Mouse (Mus musculus): ENCODE data around the gene Slit3.

Slit3 gene

DNA sequence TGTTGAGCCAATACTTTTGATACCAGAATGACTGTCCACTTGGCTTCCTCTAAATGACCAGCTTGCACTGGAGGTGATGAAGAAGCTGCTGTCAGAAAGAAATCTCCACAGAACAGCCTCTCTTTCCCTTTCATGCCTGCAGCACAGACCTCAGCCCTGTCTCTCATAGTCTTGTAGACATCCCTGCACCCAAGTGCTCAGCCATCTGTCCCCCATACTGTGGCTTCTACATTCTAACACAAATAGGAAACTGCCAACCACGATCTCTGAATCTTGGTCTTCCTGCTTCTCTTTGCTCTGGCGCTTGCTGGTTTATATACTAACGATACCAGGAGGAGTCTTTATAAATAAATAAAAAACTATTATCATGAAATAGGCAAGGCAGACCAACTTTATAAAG is 184.9 kb downstream of the Slit3 start:
- no peak for DNase-seq (ENCODE audit: low read depth)

DNA sequence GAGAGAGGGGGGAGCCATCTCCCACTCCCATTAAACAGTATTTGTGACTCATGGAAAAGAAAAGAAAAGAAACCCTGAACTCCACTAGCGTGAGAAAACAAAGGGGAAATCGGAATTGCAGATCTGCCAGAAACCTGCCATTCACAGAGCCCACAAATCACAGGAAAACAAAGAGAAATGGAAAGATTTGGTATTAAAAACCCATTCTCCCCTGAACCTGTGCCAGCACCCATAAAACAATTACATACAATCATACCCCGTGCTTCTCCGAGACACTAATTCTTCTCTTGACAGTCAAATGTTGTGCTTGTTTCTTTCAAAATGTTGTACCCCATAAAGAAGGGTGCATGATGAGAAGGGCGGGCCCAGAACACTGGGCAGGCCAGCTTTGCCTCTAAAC is 185.9 kb downstream of the Slit3 start:
- DNase-seq (ENCODE audit: low read depth), result no peak

DNA sequence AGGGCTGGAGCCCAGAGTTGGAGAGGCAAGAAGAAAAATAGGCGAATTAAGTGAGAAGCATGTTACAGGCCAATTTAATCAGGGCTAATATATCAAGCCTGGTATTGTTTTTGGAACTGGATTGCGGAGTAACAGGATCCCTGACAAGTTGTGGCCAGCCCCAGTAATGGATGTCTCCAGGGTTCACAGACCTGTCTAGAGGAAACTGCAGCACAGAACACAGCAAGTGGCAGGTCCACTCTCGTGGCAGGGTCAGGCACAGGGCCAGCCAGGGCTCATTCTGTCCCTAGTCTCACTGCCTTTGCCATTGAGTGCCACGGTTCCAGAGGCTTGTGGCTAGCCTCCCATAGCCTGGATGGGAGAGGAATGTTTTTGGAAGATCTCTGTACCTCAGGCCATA is 187.0 kb downstream of the Slit3 start:
- no peak for DNase-seq (ENCODE audit: low read depth)

DNA sequence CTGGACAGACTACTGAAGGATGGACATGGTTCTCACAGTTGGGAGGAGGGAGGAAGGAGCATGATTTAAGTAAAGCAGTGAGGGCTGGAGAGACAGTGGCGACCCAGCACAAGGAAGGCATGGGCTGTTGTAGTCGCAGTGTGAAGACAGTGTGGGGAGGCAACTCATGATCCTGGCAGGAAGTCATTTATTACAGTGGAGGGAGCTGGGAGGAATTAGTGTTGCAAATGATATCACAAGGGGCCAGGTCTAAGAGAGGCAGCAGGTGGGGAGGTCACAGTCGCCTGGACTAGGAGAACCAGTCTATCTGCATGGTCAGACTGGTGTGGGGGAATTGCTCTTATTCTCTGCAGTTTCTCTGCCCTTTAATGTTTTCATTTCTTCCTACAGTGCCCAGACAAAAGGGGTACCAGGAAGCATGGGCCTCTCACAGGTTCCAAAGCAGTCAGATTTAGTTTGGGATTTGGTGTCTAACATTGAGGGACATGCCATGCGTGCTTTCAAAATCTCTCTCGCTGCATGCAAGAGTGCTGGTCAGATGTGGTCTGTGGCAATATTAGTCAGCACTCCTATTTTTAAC is 194.5 kb downstream of the Slit3 start:
- no peak for DNase-seq (ENCODE audit: low read depth)

DNA sequence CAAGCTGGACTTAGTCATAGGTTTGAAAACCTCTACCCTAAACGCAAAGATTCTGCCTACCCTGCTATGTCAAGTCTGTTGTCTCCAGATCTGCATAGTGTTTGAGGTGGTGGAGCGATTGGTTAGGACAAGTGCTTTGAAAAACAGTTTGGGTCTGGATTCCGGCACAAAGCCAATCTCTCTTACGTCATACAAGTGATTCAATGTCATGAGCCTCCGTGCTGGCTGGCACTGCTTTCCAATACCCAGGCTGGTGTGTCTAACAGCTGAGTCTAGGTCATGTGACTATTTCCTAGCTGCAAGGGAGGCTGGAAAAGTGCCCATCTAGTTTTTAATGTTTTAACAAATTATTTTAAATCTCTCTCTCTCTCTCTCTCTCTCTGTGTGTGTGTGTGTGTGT is 196.2 kb downstream of the Slit3 start:
- DNase-seq (ENCODE audit: low read depth), result no peak

DNA sequence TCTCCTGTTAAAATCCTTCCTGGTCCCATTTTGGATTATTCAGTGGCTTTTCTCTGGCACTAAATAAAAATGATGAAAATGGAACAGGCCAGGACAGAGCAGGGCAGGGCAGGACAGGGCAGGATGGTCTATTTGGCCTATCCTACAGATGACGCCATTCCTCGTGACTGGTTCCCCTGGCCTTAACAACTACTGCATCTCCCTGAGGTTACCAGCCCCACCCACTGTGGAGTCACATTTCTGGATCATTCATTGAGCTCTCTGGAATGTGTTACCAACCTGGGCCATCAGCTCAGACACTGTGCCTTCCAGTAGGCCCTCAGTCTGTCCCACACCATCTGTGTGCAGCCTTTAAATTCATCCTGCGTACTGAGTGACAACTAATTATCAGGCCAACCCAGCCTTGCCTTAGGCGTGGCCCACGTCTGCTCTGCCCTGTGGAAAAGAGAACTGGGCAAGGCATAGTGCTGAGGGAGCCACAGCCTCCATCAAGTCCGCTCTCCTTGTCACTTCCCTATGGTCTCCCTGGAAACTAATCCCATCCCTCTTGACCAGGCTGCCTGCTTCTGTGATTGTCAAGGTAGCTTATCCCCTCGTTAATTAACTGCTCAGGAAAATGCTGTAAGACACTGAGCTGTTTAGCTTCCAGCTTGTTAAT is 196.9 kb downstream of the Slit3 start:
- DNase-seq (ENCODE audit: low read depth), result no peak

DNA sequence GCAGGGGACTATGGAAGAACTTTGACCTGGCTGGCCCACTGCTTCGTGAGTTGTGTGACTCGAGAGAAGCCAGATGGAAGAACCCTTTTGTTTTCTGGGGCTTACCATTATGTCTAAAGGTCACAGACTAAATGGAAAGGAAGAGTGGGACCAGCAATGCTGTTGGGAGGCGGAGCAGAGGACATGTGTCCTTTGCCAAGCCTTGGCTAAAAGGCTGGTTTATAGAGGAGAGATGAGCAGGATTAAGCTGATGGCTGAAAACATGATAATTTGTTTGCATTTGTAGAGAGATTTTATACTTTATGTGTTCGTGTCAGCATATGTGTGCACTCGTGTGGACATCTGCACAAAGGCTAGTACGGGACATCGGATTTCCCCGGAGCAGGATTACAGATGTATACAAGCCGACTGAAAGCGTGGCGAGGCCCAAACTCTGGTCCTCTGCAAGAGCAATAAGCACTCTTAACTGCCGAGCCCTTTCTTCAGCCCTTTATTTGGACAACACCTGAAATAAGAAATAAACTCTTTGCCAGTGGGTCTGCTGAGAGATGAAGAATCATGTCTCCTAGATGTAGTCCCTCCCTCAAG is 197.5 kb downstream of the Slit3 start:
- no peak for DNase-seq (ENCODE audit: low read depth)

DNA sequence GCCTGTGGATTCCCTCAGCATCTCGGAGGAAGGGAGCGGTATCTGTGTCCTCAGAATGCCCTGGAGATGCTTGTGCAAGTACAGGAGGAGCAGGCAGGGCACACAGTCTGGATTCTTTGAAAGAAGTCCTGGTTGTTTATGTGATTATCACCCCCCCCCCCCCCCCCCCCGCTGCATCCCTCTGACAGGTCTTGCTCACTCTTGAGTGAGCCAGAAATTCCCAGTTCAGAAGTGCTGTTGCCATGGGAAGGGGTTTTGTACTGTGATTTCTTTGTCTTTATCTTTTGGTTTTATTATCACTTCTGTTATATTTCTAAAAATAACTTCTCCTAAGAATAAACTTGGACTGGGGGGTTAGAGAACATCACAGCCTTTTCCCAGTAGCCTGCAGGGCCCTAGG is 199.5 kb downstream of the Slit3 start:
- DNase-seq (ENCODE audit: low read depth), result no peak

DNA sequence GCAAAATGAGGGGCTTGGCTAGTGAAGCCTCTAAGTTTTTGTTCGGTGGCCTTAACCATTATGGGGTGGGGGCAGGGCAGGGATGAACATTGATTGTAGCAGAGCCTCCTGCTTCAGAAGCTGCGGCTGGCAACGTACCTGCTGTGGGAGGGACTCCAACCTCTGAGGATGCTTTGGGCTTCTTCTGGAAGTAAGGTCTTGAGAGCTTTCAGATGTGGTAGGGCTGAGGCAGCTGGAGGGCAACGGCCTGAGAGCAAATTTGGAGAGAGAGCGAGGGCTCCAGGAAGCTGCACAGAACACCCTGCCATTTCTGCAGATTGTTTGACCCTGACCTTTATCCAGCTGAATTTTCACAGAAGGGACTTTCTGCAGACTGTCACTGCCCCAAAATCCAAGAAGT is 203.4 kb downstream of the Slit3 start:
- DNase-seq (ENCODE audit: low read depth), result peak; percentile 18

DNA sequence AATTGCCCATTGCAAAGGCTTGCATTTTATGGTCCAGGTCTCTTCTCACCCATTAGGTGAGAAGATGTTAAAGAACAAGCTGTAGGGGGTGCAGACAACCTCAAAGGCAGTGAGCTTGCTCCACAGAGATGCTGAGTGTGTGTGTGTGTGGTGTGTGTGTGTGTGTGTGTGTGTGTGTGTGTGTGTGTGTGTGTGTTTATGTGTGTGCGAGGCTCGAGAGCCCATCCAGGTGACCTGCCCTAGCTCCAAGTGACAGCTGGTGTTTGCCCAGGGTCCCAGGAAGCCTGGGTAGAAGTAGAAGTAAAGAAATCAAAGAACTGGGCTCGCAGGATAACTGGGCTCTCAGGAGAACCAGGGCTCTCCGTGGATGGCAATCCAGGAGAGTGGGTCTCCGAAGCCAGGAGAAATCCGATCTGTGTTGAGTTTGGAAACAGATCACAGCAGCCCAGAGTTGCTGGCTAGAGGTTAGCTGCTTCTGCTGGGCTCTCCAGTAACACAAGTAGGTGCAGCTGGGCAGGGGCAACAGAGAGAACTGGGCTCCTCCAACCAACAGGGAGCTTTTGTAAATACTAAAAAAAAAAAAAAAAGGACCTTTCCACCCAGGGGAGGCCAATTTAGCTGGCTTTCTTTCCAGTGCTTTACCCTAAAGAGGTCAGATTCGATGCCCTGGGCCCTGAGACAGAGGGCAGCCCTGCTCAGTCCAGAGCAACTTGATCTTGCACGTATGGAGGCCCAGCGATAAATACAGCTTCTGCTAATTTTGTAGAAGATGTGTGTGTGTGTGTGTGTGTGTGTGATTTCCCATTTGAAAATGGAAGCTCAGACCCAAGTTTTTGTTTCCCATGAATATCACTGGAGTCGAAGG is 204.3 kb downstream of the Slit3 start:
- peak; percentile 8 for DNase-seq (ENCODE audit: low read depth)

DNA sequence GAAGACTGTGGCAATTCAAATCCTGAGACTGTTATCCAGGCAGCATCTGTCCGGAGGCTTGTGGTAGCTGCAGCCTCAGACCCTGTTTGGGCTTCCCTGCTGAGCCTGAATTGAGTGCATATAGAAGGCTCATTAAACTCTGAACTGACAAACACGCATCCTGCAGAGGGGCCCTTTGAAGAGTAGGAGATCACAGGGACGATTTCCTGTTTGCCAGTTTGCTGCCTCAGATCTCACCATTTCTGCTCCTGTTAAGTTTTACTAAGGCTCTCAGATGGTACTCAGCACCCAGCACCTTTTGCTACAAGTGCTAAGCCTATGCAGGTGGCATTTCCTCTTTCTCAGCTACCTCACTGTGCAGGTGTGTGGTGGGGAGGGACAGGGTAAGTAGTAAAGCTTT is 205.3 kb downstream of the Slit3 start:
- peak; percentile 72 for DNase-seq (ENCODE audit: low read depth)

DNA sequence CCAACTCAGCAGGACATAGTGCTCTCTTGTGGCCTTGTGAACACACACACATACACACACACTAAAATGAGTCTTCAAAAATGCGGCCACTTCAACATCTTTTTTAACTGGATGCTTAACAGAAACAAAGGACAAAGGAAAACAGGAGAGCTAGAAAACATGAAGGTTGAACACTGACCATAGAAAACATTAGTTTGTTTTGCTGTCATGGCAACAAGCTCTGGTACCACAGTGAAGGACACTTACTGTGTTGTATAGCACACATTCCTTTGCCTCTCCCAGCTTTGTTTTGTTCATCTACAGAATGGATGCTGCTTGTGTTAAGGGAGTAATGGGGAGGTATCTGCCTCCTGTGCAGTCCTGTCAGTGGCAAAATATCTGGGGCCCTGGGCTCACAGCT is 206.9 kb downstream of the Slit3 start:
- DNase-seq (ENCODE audit: low read depth), result peak; percentile 10

DNA sequence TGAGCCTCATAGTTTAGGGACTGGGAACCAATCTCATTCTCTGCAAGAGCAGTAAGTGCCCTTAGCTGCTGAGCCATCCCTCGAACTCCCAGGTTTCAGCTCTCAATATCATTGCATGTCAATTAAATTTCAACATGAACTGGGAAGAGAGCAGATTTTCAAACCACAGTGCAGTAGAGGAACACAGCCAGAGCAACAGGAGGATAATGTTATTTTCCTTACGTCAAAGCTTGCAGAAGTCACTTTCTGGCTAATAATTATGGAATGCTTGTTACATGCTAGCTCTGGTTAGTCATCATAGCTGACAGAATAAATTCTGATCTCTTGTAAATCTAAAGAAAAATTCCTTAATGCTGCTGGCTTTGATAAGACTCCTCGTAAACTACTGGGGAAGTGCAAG is 210.5 kb downstream of the Slit3 start:
- no peak for DNase-seq (ENCODE audit: low read depth)

DNA sequence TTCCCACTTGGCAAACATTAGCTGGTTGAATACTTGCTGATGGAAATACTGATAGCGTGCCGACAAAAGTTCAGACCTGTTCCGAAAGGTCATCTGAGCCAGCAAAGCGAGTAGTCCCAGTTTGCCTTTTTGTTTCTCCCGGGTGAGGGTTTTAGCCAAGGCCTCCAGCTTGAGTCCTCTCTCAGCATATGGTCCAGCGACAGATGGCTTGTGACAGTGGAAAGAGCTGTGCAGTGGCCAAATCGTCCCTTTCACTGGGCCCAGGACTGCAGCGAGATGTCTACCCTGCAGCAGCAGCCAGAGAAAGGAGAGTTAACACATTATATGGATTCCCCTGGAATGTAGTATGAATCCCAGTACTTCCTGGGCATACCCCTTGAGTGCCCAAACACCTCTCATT is 215.5 kb downstream of the Slit3 start:
- DNase-seq (ENCODE audit: low read depth), result no peak

DNA sequence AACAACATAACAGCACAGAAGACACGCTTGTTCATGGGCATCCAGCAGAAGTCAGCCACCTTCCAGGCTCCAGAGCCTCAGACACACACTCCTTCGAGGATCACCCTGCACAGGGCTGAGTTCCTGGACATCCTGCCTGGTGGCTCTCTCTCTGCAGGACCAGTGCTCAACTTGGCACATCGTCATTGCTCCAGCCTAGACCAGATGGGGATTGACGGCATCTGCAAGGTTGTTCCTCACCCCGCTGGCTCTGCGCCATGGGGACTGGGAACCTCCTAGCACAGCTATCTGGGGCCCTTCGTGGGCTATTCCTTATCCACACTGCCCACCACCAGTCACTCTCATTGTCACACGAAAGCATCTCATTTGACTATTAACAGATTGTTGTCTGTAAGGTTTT is 216.5 kb downstream of the Slit3 start:
- no peak for DNase-seq (ENCODE audit: low read depth)

DNA sequence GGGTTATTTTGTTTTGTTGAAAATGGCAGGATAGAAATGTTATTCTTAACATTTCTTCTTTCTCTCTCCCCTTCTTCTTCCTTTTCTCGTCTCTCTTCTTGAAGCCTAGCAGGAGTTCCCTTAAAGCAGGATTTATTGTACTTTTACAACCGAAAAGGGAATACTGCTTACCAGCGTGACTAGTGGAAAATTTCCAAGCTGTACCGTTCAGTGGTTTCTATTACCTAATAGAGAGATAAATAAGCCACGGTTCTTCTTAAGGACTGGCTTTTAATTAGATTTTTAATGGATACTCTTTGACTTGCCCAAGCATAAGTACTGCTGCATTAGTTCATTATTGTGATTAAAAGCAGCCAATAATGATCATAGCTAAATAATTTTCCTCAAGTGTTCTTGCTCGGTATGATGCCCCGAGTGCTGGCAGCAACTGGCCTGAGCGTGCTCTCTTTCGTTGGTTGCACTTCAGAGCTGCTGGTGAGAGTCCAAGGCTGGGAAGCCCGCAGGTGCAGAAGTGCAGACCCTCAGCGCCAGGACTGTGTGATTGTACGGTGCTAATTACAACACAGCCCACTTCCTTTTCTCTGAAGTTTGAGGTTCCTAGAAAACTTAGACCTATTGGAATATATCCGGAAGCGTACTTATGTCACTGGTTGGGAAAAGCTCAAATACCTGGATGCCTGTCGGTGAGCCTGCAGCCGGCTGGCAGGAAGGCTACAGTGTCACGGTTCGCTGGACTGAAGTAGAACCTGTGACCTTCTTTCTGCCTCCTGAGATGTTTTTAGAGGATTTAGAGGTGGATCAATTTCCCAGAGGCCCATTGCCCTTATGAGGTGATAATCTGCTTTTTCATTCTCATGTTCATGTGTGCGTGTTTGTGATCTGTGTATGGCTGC is 217.1 kb downstream of the Slit3 start:
- no peak for DNase-seq (ENCODE audit: low read depth)

DNA sequence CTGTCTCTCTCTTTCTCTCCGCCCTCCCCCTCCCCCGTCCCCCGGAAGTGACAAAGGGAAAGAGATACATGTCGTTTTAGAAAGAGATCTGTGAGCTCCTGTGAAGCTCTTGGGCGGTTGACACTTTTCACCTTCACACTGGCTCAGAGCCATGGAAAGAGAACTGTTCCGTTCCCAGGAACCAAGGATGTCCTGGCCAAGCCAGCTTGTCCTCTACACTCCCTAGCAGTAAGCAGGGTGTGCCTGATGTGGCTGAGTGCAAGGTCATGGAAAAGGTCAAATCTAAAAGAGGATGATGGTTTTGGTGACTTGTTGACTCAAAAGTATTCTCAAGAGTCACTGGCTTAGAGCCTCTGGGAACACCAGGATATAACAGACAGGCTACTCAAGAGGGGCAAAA is 219.7 kb downstream of the Slit3 start:
- peak; percentile 42 for DNase-seq (ENCODE audit: low read depth)

DNA sequence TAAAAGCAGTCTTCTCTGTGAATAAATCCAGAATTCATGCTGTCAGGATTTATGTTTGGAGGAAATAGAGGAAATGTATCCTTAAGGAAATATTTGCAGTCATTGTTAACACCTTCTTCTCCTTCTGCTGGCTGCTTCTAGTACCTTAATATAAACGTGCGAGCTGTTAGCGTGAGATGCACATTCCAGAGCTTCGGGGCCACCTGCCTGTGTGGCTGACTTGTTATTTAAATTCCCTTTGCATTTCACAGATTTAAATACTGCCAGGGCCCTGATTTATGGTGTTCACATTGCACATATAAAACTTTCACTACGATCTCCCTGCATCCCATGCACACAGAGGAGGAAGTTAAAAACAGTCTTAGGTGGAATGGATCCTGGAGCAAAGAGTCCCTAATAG is 221.5 kb downstream of the Slit3 start:
- DNase-seq (ENCODE audit: low read depth), result no peak

DNA sequence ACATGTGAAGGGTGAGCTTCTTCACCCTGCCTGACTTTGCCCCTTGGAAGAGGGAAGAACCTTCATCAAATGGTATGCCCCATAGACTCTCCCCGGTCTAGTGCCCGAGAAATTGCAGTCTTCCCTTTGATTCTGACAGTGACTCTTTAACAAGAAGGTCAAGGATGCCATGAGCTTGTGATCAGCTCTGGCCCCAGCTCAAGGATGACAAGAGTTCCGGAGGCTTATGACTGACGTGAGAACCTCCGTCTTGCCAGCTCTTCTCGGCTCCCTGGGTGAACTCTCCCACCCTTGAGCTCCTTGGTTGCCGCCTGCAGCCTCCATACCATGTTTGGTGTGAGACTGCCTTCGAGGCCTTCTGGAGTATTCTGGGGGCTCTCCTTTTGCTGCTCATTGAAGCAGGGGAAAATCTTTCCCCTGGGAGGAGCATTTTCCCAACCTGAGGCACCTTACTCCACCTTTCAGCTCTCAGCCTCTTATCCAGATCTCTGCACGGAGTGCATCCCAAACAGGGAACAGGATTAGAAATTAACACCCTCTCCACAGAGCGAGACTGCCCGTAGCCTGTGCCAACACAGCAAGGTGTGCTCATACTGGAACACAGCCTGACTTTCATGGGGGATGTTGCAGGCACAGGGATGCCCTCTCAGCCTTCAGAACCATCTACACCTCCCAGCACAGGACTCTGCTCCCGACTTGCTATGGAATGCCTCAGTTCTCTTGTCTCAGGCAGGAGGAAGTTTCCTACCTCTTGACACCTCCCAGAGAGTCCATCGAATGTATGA is 224.9 kb downstream of the Slit3 start:
- no peak for DNase-seq (ENCODE audit: low read depth)

DNA sequence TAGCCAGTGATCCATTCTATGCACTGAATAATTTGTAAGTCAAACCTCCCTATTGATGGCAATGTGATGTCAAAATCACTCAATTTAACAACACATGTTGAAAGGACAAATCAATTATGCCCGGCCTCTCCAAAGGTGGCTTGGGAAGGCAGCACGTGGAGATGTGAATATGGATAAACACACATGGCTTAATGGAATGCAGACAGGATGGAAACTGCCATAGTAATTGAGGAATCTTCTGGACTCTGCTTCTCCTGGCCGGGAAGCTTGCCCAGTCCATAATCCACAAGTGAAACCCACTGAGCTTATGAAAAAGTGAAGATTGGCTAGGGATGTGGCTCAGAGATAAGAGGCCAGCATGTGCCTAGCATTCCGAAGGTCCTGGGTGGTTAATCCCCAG is 227.1 kb downstream of the Slit3 start:
- DNase-seq (ENCODE audit: low read depth), result no peak

DNA sequence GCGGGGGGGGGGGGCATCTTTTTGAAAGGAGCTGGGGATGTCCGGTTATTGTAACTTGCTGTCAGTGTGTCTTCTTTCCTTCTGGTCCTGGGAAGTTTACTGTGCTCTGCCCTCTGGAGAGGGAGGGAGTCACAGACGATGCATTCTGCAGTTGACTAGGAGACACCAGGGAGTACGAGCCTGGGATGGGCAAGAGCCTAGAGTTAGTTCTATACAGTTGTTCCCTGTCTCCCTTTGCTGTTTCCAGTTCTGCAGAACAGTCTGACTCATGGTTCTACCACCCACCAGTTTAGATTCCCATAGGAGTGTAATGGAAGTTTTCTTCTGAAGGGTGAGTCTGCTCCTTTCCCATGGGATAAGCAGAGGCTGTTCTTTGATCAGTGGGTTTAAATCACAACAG is 229.9 kb downstream of the Slit3 start:
- no peak for DNase-seq (ENCODE audit: low read depth)
